Mouse (Mus musculus): ENCODE results near the gene Pax5.

Pax5 gene

GRCm38 (mm10) chr4:44543880-44544279 lies 166.4 kb downstream of the Pax5 start:
- no peak for DNase-seq (ENCODE audit: low spot score)

- DNase-seq (ENCODE audit: low spot score) = no peak
These were observed 168.2 kb downstream of the Pax5 start for GRCm38 (mm10) chr4:44542101-44542500.

GRCm38 (mm10) chr4:44538488-44538887 lies 171.8 kb downstream of the Pax5 start:
- no peak for DNase-seq (ENCODE audit: low spot score)

- DNase-seq (ENCODE audit: low spot score) = no peak
These were observed 173.5 kb downstream of the Pax5 start for GRCm38 (mm10) chr4:44536794-44537193.

- DNase-seq (ENCODE audit: low spot score) = no peak
These were observed 174.6 kb downstream of the Pax5 start for GRCm38 (mm10) chr4:44535646-44536045.

- no peak for DNase-seq (ENCODE audit: low spot score)
These were observed 177.0 kb downstream of the Pax5 start for GRCm38 (mm10) chr4:44533286-44533685.

GRCm38 (mm10) chr4:44532731-44533130 lies 177.6 kb downstream of the Pax5 start:
- DNase-seq (ENCODE audit: low spot score) = no peak

GRCm38 (mm10) chr4:44525336-44525735 lies 185.0 kb downstream of the Pax5 start:
- DNase-seq (ENCODE audit: low spot score) = no peak

- DNase-seq (ENCODE audit: low spot score) = no peak
These were observed 191.4 kb downstream of the Pax5 start for GRCm38 (mm10) chr4:44518923-44519322.

GRCm38 (mm10) chr4:44513981-44514380 lies 196.3 kb downstream of the Pax5 start:
- DNase-seq (ENCODE audit: low spot score) = no peak

- no peak for DNase-seq (ENCODE audit: low spot score)
These were observed 198.6 kb downstream of the Pax5 start for GRCm38 (mm10) chr4:44511682-44512081.

- no peak for DNase-seq (ENCODE audit: low spot score)
These were observed 201.7 kb downstream of the Pax5 start for GRCm38 (mm10) chr4:44508386-44509226.

GRCm38 (mm10) chr4:44507861-44508260 lies 202.4 kb downstream of the Pax5 start:
- no peak for DNase-seq (ENCODE audit: low spot score)

- DNase-seq (ENCODE audit: low spot score) = no peak
These were observed 205.3 kb downstream of the Pax5 start for GRCm38 (mm10) chr4:44504998-44505397.

- no peak for DNase-seq (ENCODE audit: low spot score)
These were observed 208.0 kb downstream of the Pax5 start for GRCm38 (mm10) chr4:44502196-44502867.

GRCm38 (mm10) chr4:44498156-44498555 lies 212.1 kb downstream of the Pax5 start:
- no peak for DNase-seq (ENCODE audit: low spot score)

GRCm38 (mm10) chr4:44495836-44496235 lies 214.5 kb downstream of the Pax5 start:
- peak; percentile 16 for DNase-seq (ENCODE audit: low spot score)

GRCm38 (mm10) chr4:44493756-44494155 lies 216.5 kb downstream of the Pax5 start:
- DNase-seq (ENCODE audit: low spot score) = no peak

GRCm38 (mm10) chr4:44490872-44491271 lies 219.4 kb downstream of the Pax5 start:
- DNase-seq (ENCODE audit: low spot score) = no peak

GRCm38 (mm10) chr4:44488702-44489101 lies 221.6 kb downstream of the Pax5 start:
- DNase-seq (ENCODE audit: low spot score) = no peak

GRCm38 (mm10) chr4:44488219-44488618 lies 222.1 kb downstream of the Pax5 start:
- no peak for DNase-seq (ENCODE audit: low spot score)

GRCm38 (mm10) chr4:44482851-44483250 lies 227.4 kb downstream of the Pax5 start:
- DNase-seq (ENCODE audit: low spot score) = no peak

- DNase-seq (ENCODE audit: low spot score) = no peak
These were observed 230.5 kb downstream of the Pax5 start for GRCm38 (mm10) chr4:44479755-44480154.

Data from lung, postnatal 25 days (tissue).